Mouse (Mus musculus) MEL (cell line): Measurements from ENCODE around the gene Pdia2. TPM values are rescaled to one million over a fixed set of nuclear protein-coding genes. Genes with fewer than 3 reads are reported as not detected.

Source experiments
- DNase-seq: peaks from one replicate; pipeline ENCODE4 v3.0.0; 2011; ENCODE audit warnings: low read depth, low spot score
- H3K27ac ChIP-seq: 2 replicates; pipeline ENCODE4 v1.5.1; 2012; ENCODE audit warnings: low read depth, mild to moderate bottlenecking, control low read depth, low read length, moderate library complexity; ENCODE audit not compliant: control insufficient read depth
- H3K27me3 ChIP-seq, 2 experiments: fragments of 150-350 bp in 1 of 2; sonication (generic) in 1 of 2; 2 replicates each; pipeline ENCODE4 v1.6.1; 2012; ENCODE audit warnings: low read length in 2 of 2, mild to moderate bottlenecking in 2 of 2, improper control_type of control experiment in 1 of 2, moderate library complexity in 1 of 2; ENCODE audit not compliant: insufficient read depth in 2 of 2, control insufficient read depth in 1 of 2
- H3K36me3 ChIP-seq, 2 experiments: 2 replicates each; pipeline ENCODE4 v1.6.1; 2012 to 2014; ENCODE audit warnings: low read length in 2 of 2, improper control_type of control experiment in 1 of 2, inconsistent platforms in 1 of 2, mild to moderate bottlenecking in 1 of 2; ENCODE audit not compliant: insufficient read depth in 2 of 2, control insufficient read depth in 1 of 2
- H3K4me1 ChIP-seq, 2 experiments: fragments of 150-350 bp in 1 of 2; sonication (generic) in 1 of 2; 2 replicates each; pipeline ENCODE4 v1.6.1; 2012; ENCODE audit warnings: low read length in 2 of 2, improper control_type of control experiment in 1 of 2, mild to moderate bottlenecking in 1 of 2; ENCODE audit not compliant: insufficient read depth in 2 of 2, control insufficient read depth in 1 of 2
- H3K4me3 ChIP-seq, 2 experiments: fragments of 150-350 bp in 1 of 2; sonication (generic) in 1 of 2; 2 replicates each; pipeline ENCODE4 v1.5.1; 2012; ENCODE audit warnings: low read depth in 2 of 2, low read length in 2 of 2, mild to moderate bottlenecking in 2 of 2, moderate library complexity in 2 of 2, control low read depth in 1 of 2, improper control_type of control experiment in 1 of 2; ENCODE audit not compliant: control insufficient read depth in 1 of 2, insufficient read depth in 1 of 2
- H3K79me2 ChIP-seq: 2 replicates; pipeline ENCODE4 v1.6.1; 2012; ENCODE audit warnings: mild to moderate bottlenecking, low read length, moderate library complexity; ENCODE audit not compliant: control insufficient read depth, poor library complexity, insufficient read depth
- H3K9ac ChIP-seq: 2 replicates; pipeline ENCODE4 v1.6.1; 2012; ENCODE audit warnings: low read depth, mild to moderate bottlenecking, control low read depth, low read length, moderate library complexity; ENCODE audit not compliant: control insufficient read depth, poor library complexity, severe bottlenecking
- H3K9me3 ChIP-seq: fragments of 150-350 bp; sonication (generic); replicated peaks from 2 replicates; pipeline ENCODE4 v1.6.1; 2012; ENCODE audit warnings: mild to moderate bottlenecking, low read length, improper control_type of control experiment, moderate library complexity; ENCODE audit not compliant: insufficient read depth
- CTCF ChIP-seq, 3 experiments: IDR thresholded peaks in 2 of 3; conservative IDR thresholded peaks in 1 of 3; 2 replicates each; pipeline ENCODE4 v1.5.1; 2011 to 2012; ENCODE audit warnings: low read length in 3 of 3, low read depth in 2 of 3, mild to moderate bottlenecking in 2 of 3, improper control_type of control experiment in 1 of 3, inconsistent platforms in 1 of 3, mixed read lengths in 1 of 3, moderate library complexity in 1 of 3; ENCODE audit not compliant: control insufficient read depth in 1 of 3, insufficient read depth in 1 of 3, poor library complexity in 1 of 3, severe bottlenecking in 1 of 3
- ELF1 ChIP-seq: IDR thresholded peaks from 2 replicates; pipeline ENCODE4 v1.6.1; 2014; ENCODE audit warnings: low read depth, mild to moderate bottlenecking, inconsistent platforms, low read length, improper control_type of control experiment, moderate library complexity
- EP300 ChIP-seq, 2 experiments: IDR thresholded peaks; 2 replicates each; pipeline ENCODE4 v1.6.1; 2011; ENCODE audit warnings: improper control_type of control experiment in 2 of 2, low read length in 2 of 2, low read depth in 1 of 2, mild to moderate bottlenecking in 1 of 2
- GATA1 ChIP-seq: IDR thresholded peaks from 2 replicates; pipeline ENCODE4 v1.6.1; 2011; ENCODE audit warnings: low read depth, low read length, improper control_type of control experiment
- HCFC1 ChIP-seq: IDR thresholded peaks from 2 replicates; pipeline ENCODE4 v1.6.1; 2012; ENCODE audit warnings: low read depth, mild to moderate bottlenecking, inconsistent platforms, low read length, improper control_type of control experiment, moderate library complexity
- MAX ChIP-seq: IDR thresholded peaks from 2 replicates; pipeline ENCODE4 v1.6.1; 2011; ENCODE audit warnings: low read length, improper control_type of control experiment
- MYB ChIP-seq: IDR thresholded peaks from 2 replicates; pipeline ENCODE4 v1.6.1; 2011; ENCODE audit warnings: mild to moderate bottlenecking, low read depth, low read length, improper control_type of control experiment
- RAD21 ChIP-seq: IDR thresholded peaks from 2 replicates; pipeline ENCODE4 v1.6.1; 2011; ENCODE audit warnings: mild to moderate bottlenecking, low read depth, low read length, improper control_type of control experiment
- RCOR1 ChIP-seq: IDR thresholded peaks from 2 replicates; pipeline ENCODE4 v1.6.1; 2012; ENCODE audit warnings: low read depth, mild to moderate bottlenecking, inconsistent platforms, low read length, improper control_type of control experiment
- SMC3 ChIP-seq: IDR thresholded peaks from 2 replicates; pipeline ENCODE4 v1.6.1; 2011; ENCODE audit warnings: low read depth, low read length, improper control_type of control experiment
- TAL1 ChIP-seq: IDR thresholded peaks from 2 replicates; pipeline ENCODE4 v1.6.1; 2012; ENCODE audit warnings: mild to moderate bottlenecking, inconsistent platforms, low read length, moderate library complexity, mixed read lengths
- TBP ChIP-seq: IDR thresholded peaks from 2 replicates; pipeline ENCODE4 v1.8.0; 2011; ENCODE audit warnings: low read depth, low read length, improper control_type of control experiment
- TCF12 ChIP-seq: IDR thresholded peaks from 2 replicates; pipeline ENCODE4 v1.6.1; 2014; ENCODE audit warnings: low read depth, mild to moderate bottlenecking, inconsistent platforms, low read length, improper control_type of control experiment, moderate library complexity
- USF2 ChIP-seq, 2 experiments: IDR thresholded peaks; 2 replicates each; pipeline ENCODE4 v1.6.1; 2011 to 2012; ENCODE audit warnings: improper control_type of control experiment in 2 of 2, low read length in 2 of 2, borderline replicate concordance in 1 of 2, inconsistent platforms in 1 of 2, low read depth in 1 of 2, mild to moderate bottlenecking in 1 of 2; ENCODE audit not compliant: insufficient read depth in 1 of 2
- ZC3H11A ChIP-seq: IDR thresholded peaks from 2 replicates; pipeline ENCODE4 v1.6.1; 2012; ENCODE audit warnings: low read depth, mild to moderate bottlenecking, inconsistent platforms, low read length, improper control_type of control experiment
- ZKSCAN1 ChIP-seq: IDR thresholded peaks from 2 replicates; pipeline ENCODE4 v1.6.1; 2012; ENCODE audit warnings: low read depth, mild to moderate bottlenecking, inconsistent platforms, low read length, improper control_type of control experiment, moderate library complexity
- ZNF384 ChIP-seq: IDR thresholded peaks from 2 replicates; pipeline ENCODE4 v1.6.1; 2012; ENCODE audit warnings: low read depth, mild to moderate bottlenecking, inconsistent platforms, low read length, improper control_type of control experiment
- polyA plus RNA-seq, 2 experiments: library from polyadenylated mRNA; stranded (reverse) in 1 of 2; unstranded in 1 of 2; fragments of >175 nt in 1 of 2; fragments of >200 nt in 1 of 2; gene quantifications; 2 replicates each; pipeline versions ENCODE4 v1.2.1 to v1.2.4; 2012; ENCODE audit warnings: low replicate concordance in 2 of 2, low read depth in 1 of 2; ENCODE audit not compliant: insufficient read length in 2 of 2, insufficient read depth in 1 of 2, missing spikeins in 1 of 2
- total RNA-seq: library from RNA; depleted of rRNA; stranded (reverse); fragments of 300-350 nt; gene quantifications from 2 replicates; pipeline ENCODE4 v1.2.3, GENCODE M21; 2012

Gene Pdia2
- total and polyA plus RNA-seq, 3 experiments = 11.2 to 13.6 TPM; not detected in 1

DNA sequence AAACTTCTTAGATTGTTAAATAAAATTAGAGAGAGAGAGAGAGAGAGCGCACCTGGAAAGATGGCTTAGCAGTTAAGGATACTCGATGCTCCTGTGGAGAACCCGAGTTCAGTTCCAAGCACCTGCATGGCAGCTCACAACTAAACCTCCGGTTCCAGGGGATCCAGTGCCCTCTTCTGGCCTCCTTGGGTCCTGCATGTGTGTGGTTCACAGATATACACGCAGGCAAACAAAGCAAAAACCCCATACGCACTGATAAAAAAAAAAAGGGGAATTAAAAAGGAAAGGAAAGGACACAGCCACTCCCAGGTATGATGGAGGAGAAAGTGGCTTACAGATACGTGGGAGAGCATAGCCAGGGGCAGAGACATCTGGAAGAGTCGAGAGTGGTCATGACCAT, 34.0 kb upstream of the Pdia2 start:
- TF ChIP-seq RCOR1 = peak; percentile 19; the same call in 1 of the 2 replicates
- 0 out of 2 replicates have a peak, but pooled peaks have one; percentile 19 for TF ChIP-seq GATA1
- peak; percentile 79 for TF ChIP-seq RAD21
- TF ChIP-seq MAX = 0 out of 2 replicates have a peak, but pooled peaks have one; percentile 21
- peak; percentile 76 to 85 (median 79) for TF ChIP-seq CTCF (IDR thresholded peaks at IDR 0.05 in 2 of 3, conservative IDR thresholded peaks at IDR 0.05 in 1 of 3; ENCODE audit: control insufficient read depth in 1 of 3, insufficient read depth in 1 of 3, low read depth in 2 of 3, low read length in 3 of 3, poor library complexity in 1 of 3, severe bottlenecking in 1 of 3)
- no peak for TF ChIP-seq TAL1
- TF ChIP-seq ZC3H11A = peak; percentile 80
- 0 out of 2 replicates have a peak, but pooled peaks have one; percentile 16 for TF ChIP-seq ZKSCAN1
- TF ChIP-seq MYB = no peak
- peak; percentile 69 for TF ChIP-seq SMC3
- no peak for TF ChIP-seq USF2 (IDR thresholded peaks at IDR 0.05; ENCODE audit: borderline replicate concordance in 1 of 2, insufficient read depth in 1 of 2, low read depth in 1 of 2, low read length in 2 of 2)
- TF ChIP-seq TCF12 = 0 out of 2 replicates have a peak, but pooled peaks have one; percentile 14
- no peak for TF ChIP-seq TBP
- TF ChIP-seq ELF1 = 0 out of 2 replicates have a peak, but pooled peaks have one; percentile 25
- peak; percentile 81 for TF ChIP-seq ZNF384
- TF ChIP-seq EP300 (IDR thresholded peaks at IDR 0.05; ENCODE audit: low read depth in 1 of 2, low read length in 2 of 2) = 0 out of 4 replicates have a peak, but pooled peaks have one; percentile 4 to 21
- TF ChIP-seq, all 39 proteins: peak for 12
- H3K9me3 ChIP-seq = no peaks in the 10 kb centered on the region
- no peaks in the 10 kb centered on the region for H3K79me2 ChIP-seq
- H3K27me3 ChIP-seq = no peaks in the 10 kb centered on the region
- H3K27ac ChIP-seq = no peak overlapping the region
- H3K4me3 ChIP-seq = no peak overlapping the region
- DNase-seq = peak; percentile 79
- no peak overlapping the region for H3K9ac ChIP-seq
- peaks cover 0 to 16% of the 10 kb centered on the region in 2 experiments; a peak in 2 of 4 replicates for H3K36me3 ChIP-seq
- H3K4me1 ChIP-seq = peaks cover 8 to 23% of the 10 kb centered on the region in 2 experiments

- H3K9ac ChIP-seq = no peak overlapping the region
- H3K36me3 ChIP-seq = peaks cover 0 to 4% of the 10 kb centered on the region in 2 experiments; a peak in 2 of 4 replicates
- H3K27me3 ChIP-seq = peaks cover 0 to 2% of the 10 kb centered on the region in 2 experiments; a peak in 1 of 4 replicates
- no peaks in the 10 kb centered on the region for H3K9me3 ChIP-seq
- no peak overlapping the region for H3K4me3 ChIP-seq
- no peak overlapping the region for H3K27ac ChIP-seq
- no peaks in the 10 kb centered on the region for H3K79me2 ChIP-seq
- peaks cover 8 to 12% of the 10 kb centered on the region in 2 experiments for H3K4me1 ChIP-seq
- TF ChIP-seq HCFC1 (no peak), SMC3 (no peak)
- TF ChIP-seq, all 39 proteins: peak for 0
- DNase-seq = no peak
Observed at GRCm38 (mm10) chr17:26231156-26231555, 32.3 kb upstream of the Pdia2 start.
